Mouse (Mus musculus): ENCODE measurements at regions not wholly inside any gene's neighbourhood (a gene's known extent, or its start where the extent isn't known, plus 50 kb on each side); places are given as distances from the start of the nearest gene placed in this dataset.

- ATAC-seq (ENCODE audit: low FRiP score, low read depth) = no peak
- H3K36me3 ChIP-seq = no peaks in the 10 kb centered on the region
- no peak overlapping the region for H3K4me2 ChIP-seq (replicated peaks)
- no peak overlapping the region for H3K4me3 ChIP-seq
- H3K4me1 ChIP-seq = peaks cover 8% of the 10 kb centered on the region
- H3K27me3 ChIP-seq = no peaks in the 10 kb centered on the region
- H3K9ac ChIP-seq = no peak overlapping the region
- peaks cover 6% of the 10 kb centered on the region for H3K9me3 ChIP-seq
- no peak overlapping the region for H3K27ac ChIP-seq
- 83% methylated on average over 17 of the region's 17 CpGs for WGBS
Observed at GRCm38 (mm10) chr8:88019243-88020115, 60.1 kb upstream of the Zfp423 start.

DNA sequence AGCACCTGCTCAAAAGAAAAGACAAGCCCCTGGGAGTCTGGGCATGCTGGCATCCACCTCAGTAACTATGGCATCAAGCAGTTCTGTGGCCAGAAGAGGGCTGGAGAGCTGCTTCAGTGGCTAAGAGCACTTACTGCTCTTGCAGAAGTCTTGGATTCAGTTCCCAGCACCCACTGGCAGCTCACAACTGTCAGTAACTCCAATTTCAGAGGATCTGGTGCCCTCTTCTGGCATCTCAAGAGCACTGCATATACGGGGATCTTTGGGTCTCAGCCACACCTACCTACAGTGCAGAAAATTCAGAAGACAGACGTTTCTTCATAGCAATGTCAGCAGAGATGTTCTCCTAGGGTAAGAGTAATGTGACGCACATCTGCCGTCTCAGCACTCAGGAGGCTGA lies 59.1 kb upstream of the Zfp423 start:
- peaks cover 8% of the 10 kb centered on the region for H3K4me1 ChIP-seq
- H3K9me3 ChIP-seq = peaks cover 6% of the 10 kb centered on the region
- no peak for ATAC-seq (ENCODE audit: low FRiP score, low read depth)
- 86% methylated on average over 4 of the region's 4 CpGs for WGBS
- no peaks in the 10 kb centered on the region for H3K27me3 ChIP-seq
- no peaks in the 10 kb centered on the region for H3K36me3 ChIP-seq
- no peak overlapping the region for H3K4me3 ChIP-seq
- H3K9ac ChIP-seq = no peak overlapping the region
- H3K27ac ChIP-seq = no peak overlapping the region
- H3K4me2 ChIP-seq (replicated peaks) = no peak overlapping the region

DNA sequence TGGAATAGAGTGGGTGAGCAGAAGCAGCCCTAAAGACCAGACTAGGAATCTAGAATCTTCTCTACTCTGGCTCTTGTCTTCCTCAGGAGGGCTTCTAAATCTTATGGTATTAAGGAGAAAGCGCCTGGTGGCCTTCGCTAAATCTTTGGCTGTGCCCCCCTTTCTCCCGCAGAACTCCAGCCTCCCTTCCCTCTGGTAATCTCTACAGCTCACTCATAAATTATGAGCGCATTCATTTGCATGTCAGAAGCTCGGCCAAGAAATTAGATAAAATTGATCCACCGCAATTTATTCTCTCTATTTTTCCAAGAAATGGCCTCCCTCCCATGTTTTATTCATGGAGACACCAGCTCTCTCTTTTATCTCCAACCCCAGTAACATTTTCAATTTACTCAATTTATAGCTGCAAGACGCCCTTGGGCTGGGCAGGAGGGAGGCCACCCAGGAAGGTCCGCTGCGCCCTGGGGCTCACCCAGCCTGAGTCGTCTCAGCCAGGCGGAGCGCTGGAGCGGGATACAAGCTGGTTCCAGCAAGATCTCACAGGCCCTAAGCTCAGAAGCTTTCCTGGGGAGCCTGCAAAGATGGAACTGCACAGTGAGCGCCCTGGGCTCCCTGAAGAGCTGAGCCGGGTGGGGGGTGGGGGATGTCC lies 52.9 kb upstream of the Zfp423 start:
- Histone ChIP-seq H3K9me3 (no peaks in the 10 kb centered on the region), H3K4me2 (replicated peaks) (no peak overlapping the region), H3K4me3 (no peak overlapping the region), H3K4me1 (peaks cover 8% of the 10 kb centered on the region), H3K9ac (no peak overlapping the region), H3K27me3 (peaks cover 3% of the 10 kb centered on the region; the same call in 1 of the 2 replicates), H3K36me3 (no peaks in the 10 kb centered on the region), H3K27ac (no peak overlapping the region)
- ATAC-seq (ENCODE audit: low FRiP score, low read depth) = no peak
- WGBS = 57% methylated on average over 15 of the region's 15 CpGs

- no peak; the same call in 1 of the 2 replicates for ATAC-seq (ENCODE audit: low FRiP score, low read depth)
- H3K4me2 ChIP-seq (replicated peaks) = no peak overlapping the region
- peaks cover 8% of the 10 kb centered on the region for H3K4me1 ChIP-seq
- no peaks in the 10 kb centered on the region for H3K9me3 ChIP-seq
- H3K36me3 ChIP-seq = no peaks in the 10 kb centered on the region
- WGBS = 22% methylated on average over 3 of the region's 3 CpGs
- H3K27me3 ChIP-seq = peaks cover 3% of the 10 kb centered on the region; the same call in 1 of the 2 replicates
- no peak overlapping the region for H3K27ac ChIP-seq
- no peak overlapping the region for H3K4me3 ChIP-seq
- no peak overlapping the region for H3K9ac ChIP-seq
Observed at GRCm38 (mm10) chr8:88010566-88010965, 51.2 kb upstream of the Zfp423 start.

DNA sequence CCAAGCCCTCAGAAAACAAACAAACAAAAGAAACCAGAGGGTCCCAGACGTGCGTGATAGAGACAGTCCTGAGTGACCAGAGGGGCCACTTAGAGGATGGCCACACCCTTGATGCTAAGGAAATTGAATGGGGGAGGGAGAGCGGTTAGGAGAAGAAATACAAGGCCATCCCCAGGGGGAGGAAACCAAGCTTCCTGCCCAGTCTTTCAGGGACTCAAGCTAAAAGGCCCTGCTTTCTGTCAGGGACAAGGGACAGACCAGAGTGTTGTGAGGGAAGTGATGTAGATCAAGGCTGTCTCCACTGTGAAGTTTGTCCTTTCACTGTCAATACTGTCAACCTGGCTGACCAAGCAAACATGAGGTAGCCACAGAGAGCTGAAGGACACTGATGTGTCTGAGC lies 50.5 kb upstream of the Zfp423 start:
- 71% methylated on average over 3 of the region's 3 CpGs for WGBS
- Histone ChIP-seq H3K4me2 (replicated peaks) (no peak overlapping the region), H3K27me3 (peaks cover 3% of the 10 kb centered on the region; the same call in 1 of the 2 replicates), H3K27ac (no peak overlapping the region), H3K9ac (no peak overlapping the region), H3K4me1 (peaks cover 8% of the 10 kb centered on the region), H3K36me3 (no peaks in the 10 kb centered on the region), H3K9me3 (no peaks in the 10 kb centered on the region), H3K4me3 (no peak overlapping the region)
- ATAC-seq (ENCODE audit: low FRiP score, low read depth) = no peak
